Mouse (Mus musculus) embryonic facial prominence, embryonic 13.5 days (tissue): ENCODE data around the gene Slc16a9. TPM values are rescaled to one million over a fixed set of nuclear protein-coding genes. Genes with fewer than 3 reads are reported as not detected.

Experiments
- ATAC-seq: fragments of 200-750 bp; cut with Nextera tagmentation; 2 replicates; pipeline ENCODE4 v1.8.0; 2017; ENCODE audit warnings: low read depth; ENCODE audit not compliant: insufficient number of reproducible peaks, insufficient read depth, low FRiP score, low TSS enrichment
- H3K27ac ChIP-seq: fragments of 300-500 bp; sonication (generic); 2 replicates; pipeline ENCODE4 v1.5.1; 2015; ENCODE audit warnings: moderate library complexity, mild to moderate bottlenecking, inconsistent platforms
- H3K27me3 ChIP-seq: fragments of 300-500 bp; sonication (generic); 2 replicates; pipeline ENCODE4 v1.6.1; 2015; ENCODE audit warnings: mild to moderate bottlenecking, inconsistent platforms
- H3K36me3 ChIP-seq: fragments of 300-500 bp; sonication (generic); 2 replicates; pipeline ENCODE4 v1.6.1; 2015; ENCODE audit warnings: mild to moderate bottlenecking, inconsistent platforms
- H3K4me1 ChIP-seq: fragments of 300-500 bp; sonication (generic); 2 replicates; pipeline ENCODE4 v1.6.1; 2015; ENCODE audit warnings: inconsistent platforms
- H3K4me2 ChIP-seq: fragments of 300-500 bp; sonication (generic); 2 replicates; pipeline ENCODE4 v1.6.1; 2015; ENCODE audit warnings: moderate library complexity, mild to moderate bottlenecking, inconsistent platforms
- H3K4me3 ChIP-seq: fragments of 300-500 bp; sonication (generic); 2 replicates; pipeline ENCODE4 v1.5.1; 2015; ENCODE audit warnings: mild to moderate bottlenecking, inconsistent platforms
- H3K9ac ChIP-seq: fragments of 300-500 bp; sonication (generic); 2 replicates; pipeline ENCODE4 v1.6.1; 2015; ENCODE audit warnings: mild to moderate bottlenecking, inconsistent platforms
- H3K9me3 ChIP-seq: fragments of 300-500 bp; sonication (generic); 2 replicates; pipeline ENCODE4 v1.6.1; 2016; ENCODE audit warnings: inconsistent platforms
- WGBS: fragments of 180-500 bp; shearing (Covaris S2); methylation state at CpG from one replicate; pipeline ENCODE4 v1.1.7; 2015; ENCODE audit warnings: mixed read lengths; 5-methylcytosine and 5-hydroxymethylcytosine counted together
- polyA plus RNA-seq: library from polyadenylated mRNA; unstranded; fragments of >200 nt; fragmentation: Nextera tagmentation; extraction: Ambion mirVana; gene quantifications from 2 replicates; pipeline ENCODE4 v1.2.1, GENCODE M21; 2015

Slc16a9 gene
- polyA plus RNA-seq, 1 experiment from 2014 or later = 1.1 TPM

DNA sequence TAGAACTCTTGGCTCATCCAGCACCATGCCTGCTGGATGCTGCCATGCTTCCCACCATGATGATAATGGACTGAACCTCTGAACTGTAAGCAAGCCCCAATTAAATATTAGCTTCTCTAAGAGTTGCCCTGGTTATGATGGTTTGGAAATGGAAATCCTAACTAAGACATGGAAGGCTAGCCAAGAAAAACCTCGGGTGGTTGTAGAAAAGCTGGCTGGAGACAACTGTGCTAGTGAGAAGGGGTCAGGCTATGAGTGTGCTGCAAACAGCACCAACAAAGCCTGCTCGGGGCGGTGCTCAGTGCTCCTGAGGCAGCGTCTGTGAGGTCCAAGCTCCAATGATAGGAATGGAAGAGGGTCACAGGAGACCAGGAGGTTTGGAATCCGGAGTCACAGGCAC is 65.7 kb downstream of the Slc16a9 start:
- no peak overlapping the region for H3K4me2 ChIP-seq
- WGBS = 83% methylated on average over 5 of the region's 5 CpGs
- H3K27ac ChIP-seq = no peak overlapping the region
- no peaks in the 10 kb centered on the region for H3K36me3 ChIP-seq
- H3K4me1 ChIP-seq = no peaks in the 10 kb centered on the region
- no peak overlapping the region for H3K4me3 ChIP-seq
- no peaks in the 10 kb centered on the region for H3K9me3 ChIP-seq
- no peak for ATAC-seq
- no peak overlapping the region for H3K9ac ChIP-seq
- H3K27me3 ChIP-seq = no peaks in the 10 kb centered on the region

DNA sequence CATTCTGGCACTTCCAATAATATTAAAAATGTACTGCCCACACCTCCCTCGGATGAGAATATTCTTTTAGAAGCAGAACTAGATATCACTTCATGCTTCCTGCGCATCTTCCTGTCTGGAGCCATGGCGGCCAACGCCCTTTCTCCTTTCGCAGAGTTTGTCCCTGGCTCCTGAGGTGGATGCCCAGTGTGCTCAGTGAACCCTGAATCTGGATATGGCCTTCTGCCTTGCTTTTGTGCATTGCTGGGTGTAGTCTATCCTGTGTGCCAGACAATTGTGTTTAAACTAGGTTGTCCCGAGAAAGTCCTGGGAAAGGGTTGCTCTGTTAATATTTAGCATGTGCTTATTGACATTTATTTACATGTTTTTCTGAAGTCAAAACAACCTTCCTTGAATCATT is 71.0 kb downstream of the Slc16a9 start:
- WGBS = 92% methylated on average over 6 of the region's 6 CpGs

DNA sequence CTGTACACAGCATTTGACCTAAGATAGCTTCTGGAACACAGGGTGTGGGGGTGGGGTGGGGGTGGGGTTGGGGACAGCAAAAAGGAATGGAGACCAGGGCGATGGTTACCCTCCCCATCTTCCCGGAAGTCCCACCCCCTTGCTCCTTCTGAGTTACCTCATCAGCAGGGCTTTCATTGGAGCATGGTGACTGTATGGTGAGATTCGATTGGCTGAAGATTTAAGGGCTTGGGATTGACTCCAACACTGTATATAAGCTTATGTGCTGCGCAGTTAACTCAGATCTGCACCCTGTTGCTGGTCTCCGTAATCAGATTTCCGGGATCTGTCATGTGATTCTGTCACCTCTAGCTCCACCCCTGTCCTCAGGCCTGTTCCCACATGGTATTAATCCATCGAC is 72.0 kb downstream of the Slc16a9 start:
- no peaks in the 10 kb centered on the region for H3K36me3 ChIP-seq
- H3K27me3 ChIP-seq = no peaks in the 10 kb centered on the region
- no peaks in the 10 kb centered on the region for H3K9me3 ChIP-seq
- H3K9ac ChIP-seq = no peak overlapping the region
- 0 out of 2 replicates have a peak overlapping the region, but pooled peaks have one; percentile 2 for H3K4me2 ChIP-seq
- ATAC-seq = no peak
- H3K4me1 ChIP-seq = no peaks in the 10 kb centered on the region
- 61% methylated on average over 7 of the region's 7 CpGs for WGBS
- H3K4me3 ChIP-seq = no peak overlapping the region
- no peak overlapping the region for H3K27ac ChIP-seq

More for the DNA sequence above, 71.0 kb downstream of the Slc16a9 start:
- no peak overlapping the region for H3K4me3 ChIP-seq
- no peaks in the 10 kb centered on the region for H3K36me3 ChIP-seq
- ATAC-seq = no peak
- H3K27ac ChIP-seq = no peak overlapping the region
- H3K9me3 ChIP-seq = no peaks in the 10 kb centered on the region
- no peak overlapping the region for H3K9ac ChIP-seq
- H3K4me1 ChIP-seq = no peaks in the 10 kb centered on the region
- H3K27me3 ChIP-seq = no peaks in the 10 kb centered on the region
- no peak overlapping the region for H3K4me2 ChIP-seq

DNA sequence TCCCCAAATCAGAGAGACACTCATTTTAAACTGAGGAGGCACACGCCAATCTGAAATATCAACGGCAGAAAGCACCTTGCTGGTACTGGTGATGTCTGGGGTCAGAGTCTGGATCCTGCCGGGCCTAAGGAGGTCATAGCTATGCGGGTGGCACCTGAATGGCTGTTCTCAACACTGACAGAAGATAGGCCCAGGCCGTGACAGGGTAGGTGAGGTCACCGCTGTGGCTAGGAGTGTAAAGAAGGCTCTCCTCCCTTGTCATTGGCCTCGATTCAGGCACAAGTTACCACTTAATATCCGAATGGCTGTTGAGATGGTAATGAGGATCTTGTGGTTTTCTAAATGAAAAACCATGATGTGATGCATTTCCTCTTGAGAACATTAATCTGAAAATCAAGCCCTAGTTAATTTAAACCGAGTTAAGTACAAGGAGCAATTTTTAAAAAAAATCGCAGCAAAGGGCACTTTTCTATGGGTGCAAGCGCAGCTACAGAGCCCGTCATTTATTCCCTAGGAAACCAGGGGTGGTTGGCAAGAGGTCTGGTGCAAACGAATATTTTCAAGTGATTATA is 72.6 kb downstream of the Slc16a9 start:
- 0 out of 2 replicates have a peak overlapping the region, but pooled peaks have one; percentile 2 for H3K4me2 ChIP-seq
- WGBS = 77% methylated on average over 13 of the region's 13 CpGs
- no peak overlapping the region for H3K4me3 ChIP-seq
- no peaks in the 10 kb centered on the region for H3K36me3 ChIP-seq
- H3K9me3 ChIP-seq = no peaks in the 10 kb centered on the region
- H3K27me3 ChIP-seq = no peaks in the 10 kb centered on the region
- no peak overlapping the region for H3K9ac ChIP-seq
- ATAC-seq = no peak
- H3K4me1 ChIP-seq = no peaks in the 10 kb centered on the region
- no peak overlapping the region for H3K27ac ChIP-seq

DNA sequence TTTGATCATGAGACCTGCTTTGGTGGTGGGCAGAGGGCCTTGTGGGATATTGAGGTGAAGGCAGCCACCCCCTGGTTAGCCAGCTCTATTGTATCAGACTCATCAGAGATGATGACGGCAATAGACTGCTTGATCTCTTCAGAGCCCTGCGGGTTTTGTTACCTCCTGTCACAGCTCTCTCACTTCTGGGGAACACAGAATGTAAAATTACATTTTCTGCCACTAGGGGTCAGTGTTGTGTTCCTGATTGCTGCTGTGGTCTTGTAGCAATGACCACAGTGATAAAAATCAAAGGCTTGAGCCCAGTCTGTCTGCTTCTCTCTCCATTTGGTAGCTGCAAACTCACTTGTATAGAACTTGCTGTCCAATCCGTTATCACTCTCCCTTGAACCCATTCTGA is 73.7 kb downstream of the Slc16a9 start:
- Histone ChIP-seq H3K4me3 (no peak overlapping the region), H3K36me3 (no peaks in the 10 kb centered on the region), H3K9me3 (no peaks in the 10 kb centered on the region), H3K27me3 (no peaks in the 10 kb centered on the region), H3K27ac (no peak overlapping the region), H3K4me2 (no peak overlapping the region), H3K4me1 (no peaks in the 10 kb centered on the region), H3K9ac (no peak overlapping the region)
- ATAC-seq = no peak
- WGBS = 5% methylated on average over 3 of the region's 3 CpGs

DNA sequence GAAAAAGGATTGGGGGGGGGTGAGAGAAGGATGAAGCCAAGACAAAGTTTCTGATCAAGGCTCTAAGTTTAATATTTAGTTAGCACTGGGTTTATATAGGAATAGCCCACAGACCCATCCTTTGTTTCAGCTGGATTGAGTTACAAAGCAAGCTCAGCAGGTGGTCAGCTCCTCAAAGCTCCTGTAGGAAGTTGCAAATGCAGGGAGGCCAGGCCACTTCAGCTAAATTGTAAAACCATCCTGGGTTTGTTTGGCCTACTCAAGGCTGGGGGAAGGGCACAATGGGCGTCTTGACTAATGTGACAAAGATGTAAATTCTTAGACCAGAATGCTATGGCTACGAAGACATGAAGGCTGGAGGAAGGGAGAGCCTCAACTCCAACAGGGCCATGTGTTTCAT is 80.6 kb downstream of the Slc16a9 start:
- Histone ChIP-seq H3K4me1 (no peaks in the 10 kb centered on the region), H3K9ac (no peak overlapping the region), H3K27ac (no peak overlapping the region), H3K4me2 (no peak overlapping the region), H3K27me3 (no peaks in the 10 kb centered on the region), H3K36me3 (no peaks in the 10 kb centered on the region), H3K4me3 (no peak overlapping the region), H3K9me3 (no peaks in the 10 kb centered on the region)
- WGBS = 25% methylated on average over 2 of the region's 2 CpGs
- no peak for ATAC-seq

DNA sequence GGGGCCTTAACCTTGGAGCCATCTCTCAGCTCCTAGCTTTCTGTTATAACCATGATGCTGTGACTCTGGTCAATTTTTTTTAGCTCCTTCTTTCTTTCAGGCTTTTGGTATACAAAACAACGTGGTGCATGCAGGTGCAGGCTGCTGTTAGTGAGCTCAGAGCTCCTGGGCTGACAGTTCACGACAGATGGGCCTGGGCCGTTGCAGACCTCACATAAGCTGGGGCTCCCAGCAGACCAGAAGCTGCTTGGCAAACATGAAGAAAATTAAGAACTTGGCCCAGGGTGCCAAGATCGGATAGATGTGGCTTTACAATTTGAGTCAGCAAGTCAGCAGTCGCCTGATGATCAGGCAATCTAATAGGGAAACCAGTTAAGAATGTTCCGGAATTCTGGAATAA is 82.4 kb downstream of the Slc16a9 start:
- no peaks in the 10 kb centered on the region for H3K9me3 ChIP-seq
- no peak for ATAC-seq
- H3K9ac ChIP-seq = no peak overlapping the region
- H3K4me2 ChIP-seq = no peak overlapping the region
- no peaks in the 10 kb centered on the region for H3K4me1 ChIP-seq
- H3K27me3 ChIP-seq = no peaks in the 10 kb centered on the region
- 82% methylated on average over 6 of the region's 6 CpGs for WGBS
- no peaks in the 10 kb centered on the region for H3K36me3 ChIP-seq
- no peak overlapping the region for H3K4me3 ChIP-seq
- H3K27ac ChIP-seq = no peak overlapping the region

DNA sequence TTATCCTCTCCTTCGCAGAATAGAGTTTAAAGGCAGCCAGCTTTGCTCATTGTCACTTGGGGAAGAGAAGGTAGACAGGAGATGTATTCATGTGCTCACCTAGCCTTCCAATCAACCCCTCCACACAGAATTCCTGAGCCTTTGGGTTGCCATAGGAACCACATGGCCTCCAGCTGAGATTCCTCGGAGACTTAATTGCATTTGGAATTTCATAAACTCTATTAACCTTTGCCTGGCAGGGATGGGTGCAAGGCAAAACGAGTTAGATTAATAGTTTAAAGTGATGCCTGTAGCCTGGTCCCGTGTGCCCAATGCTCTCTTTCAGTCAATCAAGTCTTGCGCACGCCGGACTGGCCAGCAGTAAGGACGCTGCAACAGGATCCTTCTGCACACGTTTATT is 83.2 kb downstream of the Slc16a9 start:
- no peak overlapping the region for H3K4me2 ChIP-seq
- H3K27me3 ChIP-seq = no peaks in the 10 kb centered on the region
- H3K27ac ChIP-seq = no peak overlapping the region
- no peaks in the 10 kb centered on the region for H3K9me3 ChIP-seq
- no peaks in the 10 kb centered on the region for H3K4me1 ChIP-seq
- H3K4me3 ChIP-seq = no peak overlapping the region
- WGBS = 64% methylated on average over 9 of the region's 9 CpGs
- no peak for ATAC-seq
- H3K36me3 ChIP-seq = no peaks in the 10 kb centered on the region
- H3K9ac ChIP-seq = no peak overlapping the region

Other genes starting within 250 kb of the Slc16a9 start
- gene Ccdc6, start 148.0 kb upstream of the Slc16a9 start, polyA plus RNA-seq = 15.5 and 16.2 TPM in 2 replicates
- 4.4 and 5.5 TPM in 2 replicates for gene Mrln, start 40.4 kb upstream of the Slc16a9 start, polyA plus RNA-seq
- gene Fam13c, start 195.4 kb downstream of the Slc16a9 start, polyA plus RNA-seq = 15.0 and 16.1 TPM in 2 replicates